Mouse (Mus musculus) layer of hippocampus, adult 8-10 months (tissue): Measurements from ENCODE around the gene Abr. TPM values are rescaled to one million over a fixed set of nuclear protein-coding genes. Genes with fewer than 3 reads are reported as not detected.
A peak's percentile ranks its signal among the peaks of the same experiment; 100 is the strongest.

Source experiments
- DNase-seq, 2 experiments: peaks; one replicate each; pipeline ENCODE4 v3.0.0; 2022; ENCODE audit warnings: low spot score in 2 of 2
- total RNA-seq, 4 experiments: library from RNA; stranded (reverse); gene quantifications; 2 replicates each; pipeline ENCODE4 v1.2.4; 2022

The Abr gene
- total RNA-seq, 4 experiments from 2014 or later, result 464 to 480 (median 470) TPM

GRCm38 (mm10) chr11:76413202-76413601, 208.9 kb downstream of the Abr start:
- no peak for DNase-seq

GRCm38 (mm10) chr11:76410826-76411225, 211.3 kb downstream of the Abr start:
- DNase-seq, result peak; percentile 36 to 64

- peak; percentile 96 to 99 for DNase-seq
Measured at GRCm38 (mm10) chr11:76406702-76407583, 215.2 kb downstream of the Abr start, which contains the start of gene Timm22. Gene Timm22, plus strand, starts transcription at chr11:76406952.

- no peak for DNase-seq
Measured at GRCm38 (mm10) chr11:76405626-76406264, 216.4 kb downstream of the Abr start.

GRCm38 (mm10) chr11:76405113-76405512, 217.0 kb downstream of the Abr start:
- DNase-seq, result no peak

- no peak for DNase-seq
Measured at GRCm38 (mm10) chr11:76401398-76401797, 220.7 kb downstream of the Abr start.

- DNase-seq, result no peak
Measured at GRCm38 (mm10) chr11:76399587-76400330, 222.4 kb downstream of the Abr start.

GRCm38 (mm10) chr11:76398798-76399586, 223.1 kb downstream of the Abr start, which contains the start of gene Nxn:
Gene Nxn, minus strand, starts transcription at chr11:76399140.
- DNase-seq, result peak in 1 of 2 experiments; percentile 72

- DNase-seq, result no peak
Measured at GRCm38 (mm10) chr11:76398312-76398797, 223.8 kb downstream of the Abr start.

- DNase-seq, result no peak
Measured at GRCm38 (mm10) chr11:76397650-76398311, 224.3 kb downstream of the Abr start.

- DNase-seq, result no peak
Measured at GRCm38 (mm10) chr11:76392996-76393395, 229.1 kb downstream of the Abr start.

- no peak for DNase-seq
Measured at GRCm38 (mm10) chr11:76392532-76392931, 229.6 kb downstream of the Abr start.

GRCm38 (mm10) chr11:76388711-76389110, 233.4 kb downstream of the Abr start:
- DNase-seq, result no peak

- DNase-seq, result no peak
Measured at GRCm38 (mm10) chr11:76387097-76387496, 235.0 kb downstream of the Abr start.

- DNase-seq, result no peak
Measured at GRCm38 (mm10) chr11:76385746-76386145, 236.4 kb downstream of the Abr start.

- no peak for DNase-seq
Measured at GRCm38 (mm10) chr11:76385017-76385416, 237.1 kb downstream of the Abr start.

- DNase-seq, result no peak
Measured at GRCm38 (mm10) chr11:76384307-76384706, 237.8 kb downstream of the Abr start.

GRCm38 (mm10) chr11:76382711-76383324, 239.3 kb downstream of the Abr start:
- DNase-seq, result no peak

- no peak for DNase-seq
Measured at GRCm38 (mm10) chr11:76381201-76381885, 240.8 kb downstream of the Abr start.
